Mouse (Mus musculus): ENCODE measurements around the gene Cpsf4. TPM values are rescaled to one million over a fixed set of nuclear protein-coding genes. Genes with fewer than 3 reads are reported as not detected.
A peak's percentile ranks its signal among the peaks of the same experiment; 100 is the strongest.
"Not testable (repeated sequence)": the region's sequence is repeated elsewhere in the genome, so short reads cannot be mapped to it uniquely, and the experiment has no call there.

The Cpsf4 gene
- polyA plus RNA-seq (2015; fragmentation: Nextera tagmentation; extraction: Ambion mirVana), result 55.0 and 56.2 TPM in 2 replicates

DNA sequence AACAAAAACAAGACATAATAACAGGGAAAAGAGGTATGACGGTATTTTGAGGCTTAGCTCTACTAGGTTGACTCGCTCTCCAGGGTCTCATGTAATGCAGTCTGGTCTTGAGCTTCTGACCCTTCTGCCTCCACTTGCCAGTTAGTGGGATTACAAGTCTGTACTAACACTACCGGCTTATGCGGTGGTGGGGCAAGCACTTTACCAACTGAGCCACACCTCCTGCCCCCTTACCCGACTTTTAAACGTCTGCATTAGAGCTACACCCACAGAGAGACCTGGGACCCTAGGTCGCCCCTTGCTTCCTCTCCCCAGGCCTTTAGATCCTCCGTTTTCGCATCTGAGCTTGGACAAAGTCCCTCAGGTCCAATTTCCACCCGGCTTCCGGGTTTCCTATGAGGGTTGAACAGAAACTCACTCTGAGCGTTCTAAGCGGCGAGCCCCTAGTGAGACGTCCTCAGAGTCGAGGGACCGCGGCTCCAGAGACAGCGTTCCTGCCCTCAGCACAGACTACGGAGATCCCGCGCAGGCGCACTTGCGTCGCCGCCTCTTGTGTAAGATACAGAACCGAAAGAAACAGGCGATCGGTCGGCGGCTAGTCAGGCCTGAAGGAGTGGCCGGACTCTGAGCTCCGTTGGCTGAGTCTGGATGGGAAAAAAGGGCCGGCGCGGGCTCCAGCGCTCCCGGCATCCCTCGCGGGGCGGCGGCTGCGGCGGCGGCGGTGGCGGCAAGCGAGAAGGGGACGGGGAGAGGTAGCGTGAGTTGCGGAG, at the start of gene Cpsf4, which contains the start of gene Ptcd1:
TSS of gene Cpsf4 (plus strand) at position 678 of the 770 bp plus-strand sequence.
TSS of gene Ptcd1 (minus strand) at position 573 of the 770 bp plus-strand sequence.
- peak; percentile 96 for ATAC-seq (ENCODE audit: borderline replicate concordance, extremely low read depth, low FRiP score, low TSS enrichment)
- Histone ChIP-seq H3K27ac (peak within 1 kb of the TSS; percentile 88), H3K9ac (peak within 1 kb of the TSS; percentile 94), H3K4me2 (peak within 1 kb of the TSS; percentile 86), H3K4me3 (peak within 1 kb of the TSS; percentile 78), H3K27me3 (no peaks in the 10 kb centered on the region), H3K4me1 (peaks cover 27% of the 10 kb centered on the region), H3K36me3 (peaks cover 23% of the 10 kb centered on the region), H3K9me3 (no peaks in the 10 kb centered on the region)
- under 1% methylated on average over 51 of the region's 51 CpGs for WGBS

DNA sequence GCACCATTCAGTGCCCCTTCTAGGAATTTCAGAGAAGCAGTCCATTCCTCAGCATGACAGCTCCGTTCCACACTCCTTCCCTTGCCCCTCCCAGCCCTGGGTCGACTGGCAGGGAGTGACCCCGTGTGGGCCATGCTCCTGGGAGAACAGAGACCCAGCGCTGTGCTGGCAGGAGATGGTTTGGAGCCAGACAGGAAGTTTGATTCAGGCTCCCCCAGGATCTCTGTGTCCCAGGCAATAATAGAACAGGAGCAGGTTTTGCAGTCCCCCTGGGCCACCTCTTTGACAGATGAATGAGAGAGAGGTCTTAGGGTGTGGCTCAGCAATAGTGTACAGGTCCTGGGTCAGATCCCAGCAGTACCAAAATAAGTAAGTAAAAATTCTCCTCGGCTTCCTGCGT, 49.0 kb upstream of the Cpsf4 start:
- H3K4me2 ChIP-seq, result no peak overlapping the region
- no peak overlapping the region for H3K27ac ChIP-seq
- H3K9me3 ChIP-seq, result 0 out of 2 replicates have a peak, but pooled peaks cover 4% of the 10 kb centered on the region
- H3K36me3 ChIP-seq, result peaks cover 5% of the 10 kb centered on the region
- peaks cover 41% of the 10 kb centered on the region for H3K4me1 ChIP-seq
- WGBS, result 49% methylated on average over 6 of the region's 6 CpGs
- ATAC-seq (ENCODE audit: borderline replicate concordance, extremely low read depth, low FRiP score, low TSS enrichment), result no peak
- H3K4me3 ChIP-seq, result no peak overlapping the region
- H3K9ac ChIP-seq, result no peak overlapping the region
- H3K27me3 ChIP-seq, result no peaks in the 10 kb centered on the region

DNA sequence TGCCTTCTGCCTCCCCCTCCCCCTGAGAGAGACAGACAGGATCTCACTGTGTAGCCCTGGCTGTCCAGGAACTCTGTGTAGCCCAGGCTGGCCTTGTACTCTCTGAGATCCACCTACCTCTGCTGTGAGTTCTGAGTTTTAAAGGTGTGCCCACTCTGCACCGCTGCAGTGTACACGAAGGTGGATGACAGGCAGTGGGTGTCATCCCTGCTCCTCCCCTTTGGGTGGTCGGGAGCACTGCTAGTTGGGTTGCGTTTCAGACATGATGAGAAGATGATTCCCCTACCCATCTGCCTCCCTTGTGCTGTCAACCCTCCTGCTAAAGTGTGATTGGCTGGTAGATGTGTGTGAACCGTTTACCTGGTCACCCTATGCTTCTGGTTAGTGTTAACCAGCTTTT, 48.6 kb upstream of the Cpsf4 start:
- peaks cover 40% of the 10 kb centered on the region for H3K4me1 ChIP-seq
- no peak for ATAC-seq (ENCODE audit: borderline replicate concordance, extremely low read depth, low FRiP score, low TSS enrichment)
- H3K9ac ChIP-seq, result no peak overlapping the region
- H3K4me3 ChIP-seq, result no peak overlapping the region
- no peaks in the 10 kb centered on the region for H3K27me3 ChIP-seq
- no peak overlapping the region for H3K4me2 ChIP-seq
- H3K36me3 ChIP-seq, result peaks cover 10% of the 10 kb centered on the region
- H3K27ac ChIP-seq, result no peak overlapping the region
- 0 out of 2 replicates have a peak, but pooled peaks cover 4% of the 10 kb centered on the region for H3K9me3 ChIP-seq
- 86% methylated on average over 5 of the region's 5 CpGs for WGBS

DNA sequence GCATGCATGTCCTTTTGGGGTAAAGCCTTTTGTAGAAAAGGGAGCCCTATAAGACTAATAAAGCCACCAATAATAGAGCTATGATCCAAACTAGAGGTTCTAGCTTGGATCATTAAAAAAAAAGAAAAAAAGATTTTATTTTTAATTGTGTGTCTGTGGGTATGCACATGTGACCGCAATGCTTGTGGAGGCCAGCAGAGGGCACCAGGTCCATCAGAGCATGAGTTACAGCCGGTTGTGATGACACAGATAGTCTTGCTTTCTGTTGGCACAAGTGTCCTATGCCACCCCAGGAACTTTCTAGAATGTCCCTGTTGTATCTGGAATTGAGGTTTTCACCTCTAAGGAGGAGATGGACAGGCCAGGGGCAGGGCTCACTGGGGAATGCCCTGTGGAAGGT, 47.6 kb upstream of the Cpsf4 start:
- WGBS, result 87% methylated on average over 2 of the region's 2 CpGs
- Histone ChIP-seq H3K36me3 (peaks cover 19% of the 10 kb centered on the region), H3K9ac (no peak overlapping the region)

GRCm38 (mm10) chr5:145120921-145121320, 46.1 kb upstream of the Cpsf4 start:
- Histone ChIP-seq H3K27ac (no peak overlapping the region), H3K9ac (no peak overlapping the region), H3K9me3 (0 out of 2 replicates have a peak, but pooled peaks cover 4% of the 10 kb centered on the region), H3K36me3 (peaks cover 34% of the 10 kb centered on the region), H3K4me2 (no peak overlapping the region), H3K4me1 (peaks cover 22% of the 10 kb centered on the region), H3K27me3 (no peaks in the 10 kb centered on the region), H3K4me3 (no peak overlapping the region)
- no peak for ATAC-seq (ENCODE audit: borderline replicate concordance, extremely low read depth, low FRiP score, low TSS enrichment)
- WGBS, result 64% methylated on average over 7 of the region's 7 CpGs

More for the DNA sequence above, 47.6 kb upstream of the Cpsf4 start:
- Histone ChIP-seq H3K4me3 (no peak overlapping the region), H3K27ac (no peak overlapping the region), H3K4me1 (peaks cover 36% of the 10 kb centered on the region), H3K4me2 (no peak overlapping the region), H3K9me3 (0 out of 2 replicates have a peak, but pooled peaks cover 4% of the 10 kb centered on the region), H3K27me3 (no peaks in the 10 kb centered on the region)
- no peak for ATAC-seq (ENCODE audit: borderline replicate concordance, extremely low read depth, low FRiP score, low TSS enrichment)

DNA sequence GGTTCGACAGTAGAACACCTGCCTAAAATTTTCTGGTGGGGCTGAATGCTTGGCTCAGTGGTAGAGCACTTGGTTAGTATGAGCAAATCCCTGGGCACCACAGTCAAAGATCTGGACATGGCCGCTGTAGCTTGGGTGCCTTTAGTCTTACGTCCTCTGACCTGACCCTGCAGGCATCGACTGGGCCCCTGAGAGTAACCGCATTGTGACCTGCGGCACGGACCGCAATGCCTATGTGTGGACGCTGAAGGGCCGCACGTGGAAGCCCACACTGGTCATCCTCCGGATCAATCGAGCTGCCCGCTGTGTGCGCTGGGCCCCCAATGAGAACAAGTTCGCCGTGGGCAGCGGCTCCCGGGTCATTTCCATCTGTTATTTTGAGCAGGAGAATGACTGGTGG, 43.6 kb upstream of the Cpsf4 start:
- no peaks in the 10 kb centered on the region for H3K27me3 ChIP-seq
- 94% methylated on average over 19 of the region's 19 CpGs for WGBS
- H3K27ac ChIP-seq, result no peak overlapping the region
- no peak for ATAC-seq (ENCODE audit: borderline replicate concordance, extremely low read depth, low FRiP score, low TSS enrichment)
- H3K4me2 ChIP-seq, result no peak overlapping the region
- no peak overlapping the region for H3K9ac ChIP-seq
- no peaks in the 10 kb centered on the region for H3K4me1 ChIP-seq
- 0 out of 2 replicates have a peak, but pooled peaks cover 4% of the 10 kb centered on the region for H3K9me3 ChIP-seq
- H3K4me3 ChIP-seq, result no peak overlapping the region
- peaks cover 58% of the 10 kb centered on the region for H3K36me3 ChIP-seq

- 89% methylated on average over 9 of the region's 9 CpGs for WGBS
- Histone ChIP-seq H3K4me2 (no peak overlapping the region), H3K27ac (no peak overlapping the region), H3K36me3 (peaks cover 86% of the 10 kb centered on the region), H3K4me3 (no peak overlapping the region), H3K9me3 (no peaks in the 10 kb centered on the region), H3K9ac (no peak overlapping the region), H3K4me1 (no peaks in the 10 kb centered on the region), H3K27me3 (no peaks in the 10 kb centered on the region)
- ATAC-seq (ENCODE audit: borderline replicate concordance, extremely low read depth, low FRiP score, low TSS enrichment), result no peak
Observed at GRCm38 (mm10) chr5:145126580-145126979, 40.4 kb upstream of the Cpsf4 start.

DNA sequence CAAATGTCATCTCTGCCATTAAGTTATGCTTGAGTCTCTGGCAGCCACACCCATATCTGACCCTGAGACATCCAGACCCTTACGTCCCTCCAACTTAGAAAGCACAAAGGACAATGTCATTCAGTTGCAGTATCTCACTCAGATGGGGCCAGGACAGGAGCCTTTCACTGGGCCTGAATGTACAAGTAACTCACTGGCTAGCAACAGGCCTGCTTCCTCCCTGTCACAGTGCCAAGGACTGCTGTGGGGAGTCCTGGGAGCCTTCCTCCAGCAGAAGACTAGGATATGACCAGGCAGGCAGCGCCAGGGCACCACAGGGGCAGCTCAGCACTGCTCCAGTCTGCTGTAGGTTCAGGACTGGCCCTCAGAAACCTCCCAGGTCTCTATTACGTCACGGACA, 37.9 kb upstream of the Cpsf4 start:
- no peaks in the 10 kb centered on the region for H3K27me3 ChIP-seq
- no peak overlapping the region for H3K4me3 ChIP-seq
- no peaks in the 10 kb centered on the region for H3K9me3 ChIP-seq
- H3K9ac ChIP-seq, result no peak overlapping the region
- no peak for ATAC-seq (ENCODE audit: borderline replicate concordance, extremely low read depth, low FRiP score, low TSS enrichment)
- H3K36me3 ChIP-seq, result peaks cover 96% of the 10 kb centered on the region
- WGBS, result 92% methylated on average over 4 of the region's 4 CpGs
- no peaks in the 10 kb centered on the region for H3K4me1 ChIP-seq
- no peak overlapping the region for H3K4me2 ChIP-seq
- H3K27ac ChIP-seq, result no peak overlapping the region

- H3K27me3 ChIP-seq; H3K4me3 ChIP-seq; H3K4me2 ChIP-seq; H3K9me3 ChIP-seq; H3K4me1 ChIP-seq; ATAC-seq (ENCODE audit: borderline replicate concordance, extremely low read depth, low FRiP score, low TSS enrichment); H3K9ac ChIP-seq; H3K27ac ChIP-seq: not testable (repeated sequence)
- 87% methylated on average over 6 of the region's 6 CpGs for WGBS
- H3K36me3 ChIP-seq, result peaks cover 96% of the 10 kb centered on the region
Observed at GRCm38 (mm10) chr5:145129773-145130172, 37.2 kb upstream of the Cpsf4 start.

- H3K27ac ChIP-seq, result no peak overlapping the region
- ATAC-seq (ENCODE audit: borderline replicate concordance, extremely low read depth, low FRiP score, low TSS enrichment), result no peak
- WGBS, result 78% methylated on average over 11 of the region's 11 CpGs
Observed at GRCm38 (mm10) chr5:145130191-145130590, 36.8 kb upstream of the Cpsf4 start.

DNA sequence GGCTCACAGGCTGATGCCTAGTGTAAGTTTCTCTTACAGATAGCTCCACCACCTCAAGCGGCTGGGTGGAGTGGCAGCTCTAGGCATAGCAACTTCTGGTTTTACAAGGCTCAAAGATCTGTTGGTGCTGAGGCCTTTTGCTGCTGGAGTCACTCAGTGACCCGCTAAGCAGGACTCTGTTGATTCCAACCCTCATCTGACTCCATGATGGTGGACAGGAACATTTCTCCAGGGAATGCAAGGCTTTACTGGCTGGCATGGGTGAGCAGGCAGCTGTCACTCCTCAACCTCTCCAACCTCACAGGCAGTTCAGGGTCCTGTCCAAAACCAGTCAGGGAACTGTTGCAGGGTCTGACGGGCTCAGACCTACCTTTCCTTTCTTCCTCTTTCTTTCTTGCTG, 36.0 kb upstream of the Cpsf4 start:
- Histone ChIP-seq H3K9me3 (no peaks in the 10 kb centered on the region), H3K27ac (no peak overlapping the region), H3K4me1 (no peaks in the 10 kb centered on the region), H3K4me3 (no peak overlapping the region), H3K27me3 (no peaks in the 10 kb centered on the region), H3K9ac (no peak overlapping the region), H3K36me3 (peaks cover 93% of the 10 kb centered on the region), H3K4me2 (no peak overlapping the region)
- 89% methylated on average over 3 of the region's 3 CpGs for WGBS
- no peak for ATAC-seq (ENCODE audit: borderline replicate concordance, extremely low read depth, low FRiP score, low TSS enrichment)

More at GRCm38 (mm10) chr5:145130191-145130590, 36.8 kb upstream of the Cpsf4 start:
- Histone ChIP-seq H3K4me3 (no peak overlapping the region), H3K9me3 (no peaks in the 10 kb centered on the region), H3K36me3 (peaks cover 96% of the 10 kb centered on the region), H3K4me2 (no peak overlapping the region), H3K9ac (no peak overlapping the region), H3K27me3 (no peaks in the 10 kb centered on the region), H3K4me1 (no peaks in the 10 kb centered on the region)

GRCm38 (mm10) chr5:145133275-145133674, 33.7 kb upstream of the Cpsf4 start:
- ATAC-seq (ENCODE audit: borderline replicate concordance, extremely low read depth, low FRiP score, low TSS enrichment); H3K4me1 ChIP-seq; H3K4me2 ChIP-seq; H3K9me3 ChIP-seq; H3K4me3 ChIP-seq; H3K27ac ChIP-seq; H3K27me3 ChIP-seq; H3K9ac ChIP-seq: not testable (repeated sequence)
- peaks cover 80% of the 10 kb centered on the region for H3K36me3 ChIP-seq
- 80% methylated on average over 6 of the region's 6 CpGs for WGBS
